Mouse (Mus musculus) stomach, embryonic 14.5 days (tissue): ENCODE measurements around the gene Tcte2. TPM values are rescaled to one million over a fixed set of nuclear protein-coding genes. Genes with fewer than 3 reads are reported as not detected.
"Not testable (repeated sequence)": the region's sequence is repeated elsewhere in the genome, so short reads cannot be mapped to it uniquely, and the experiment has no call there.

Experiments
- ATAC-seq: fragments of 200-750 bp; cut with Nextera tagmentation; 2 replicates; pipeline ENCODE4 v1.8.0; 2017; ENCODE audit warnings: low read depth, moderate TSS enrichment; ENCODE audit not compliant: insufficient number of reproducible peaks, insufficient read depth, low FRiP score
- H3K27ac ChIP-seq: fragments of 300-500 bp; sonication (generic); 2 replicates; pipeline ENCODE4 v1.5.1; 2014; ENCODE audit warnings: mild to moderate bottlenecking, low read length, moderate library complexity, mixed read lengths
- H3K27me3 ChIP-seq: fragments of 300-500 bp; sonication (generic); 2 replicates; pipeline ENCODE4 v1.6.1; 2014; ENCODE audit warnings: low read length, control low read depth, mixed read lengths; ENCODE audit not compliant: control insufficient read depth, insufficient read depth
- H3K36me3 ChIP-seq: fragments of 300-500 bp; sonication (generic); 2 replicates; pipeline ENCODE4 v1.6.1; 2014; ENCODE audit warnings: mild to moderate bottlenecking, control low read depth, low read length, moderate library complexity, mixed read lengths; ENCODE audit not compliant: control insufficient read depth, insufficient read depth
- H3K4me1 ChIP-seq: fragments of 300-500 bp; sonication (generic); 2 replicates; pipeline ENCODE4 v1.6.1; 2014; ENCODE audit warnings: low read length, control low read depth, mixed read lengths; ENCODE audit not compliant: control insufficient read depth, insufficient read depth
- H3K4me2 ChIP-seq: fragments of 300-500 bp; sonication (generic); replicated peaks from 2 replicates; pipeline ENCODE4 v1.6.1; 2014; ENCODE audit warnings: low read depth, low read length, control low read depth
- H3K4me3 ChIP-seq: fragments of 300-500 bp; sonication (generic); 2 replicates; pipeline ENCODE4 v1.5.1; 2014; ENCODE audit warnings: low read depth, low read length, control low read depth
- H3K9ac ChIP-seq: fragments of 300-500 bp; sonication (generic); replicated peaks from 2 replicates; pipeline ENCODE4 v1.6.1; 2014; ENCODE audit warnings: low read depth, mild to moderate bottlenecking, control low read depth, low read length, moderate library complexity, mixed read lengths
- H3K9me3 ChIP-seq: fragments of 300-500 bp; sonication (generic); 2 replicates; pipeline ENCODE4 v1.6.1; 2016; ENCODE audit warnings: low read depth, low read length, control low read depth; ENCODE audit not compliant: control insufficient read depth
- WGBS: fragments of 180-500 bp; shearing (Covaris S2); extraction: QIAGEN DNeasy Blood & Tissue Kit; methylation state at CpG from one replicate; pipeline ENCODE4 v1.1.7; 2014; 5-methylcytosine and 5-hydroxymethylcytosine counted together
- polyA plus RNA-seq: library from polyadenylated mRNA; unstranded; fragments of >200 nt; fragmentation: Nextera tagmentation; extraction: Ambion mirVana; gene quantifications from 2 replicates; pipeline ENCODE4 v1.2.1, GENCODE M21; 2014

The Tcte2 gene
- polyA plus RNA-seq, 1 experiment from 2014 or later: 6.9 TPM

DNA sequence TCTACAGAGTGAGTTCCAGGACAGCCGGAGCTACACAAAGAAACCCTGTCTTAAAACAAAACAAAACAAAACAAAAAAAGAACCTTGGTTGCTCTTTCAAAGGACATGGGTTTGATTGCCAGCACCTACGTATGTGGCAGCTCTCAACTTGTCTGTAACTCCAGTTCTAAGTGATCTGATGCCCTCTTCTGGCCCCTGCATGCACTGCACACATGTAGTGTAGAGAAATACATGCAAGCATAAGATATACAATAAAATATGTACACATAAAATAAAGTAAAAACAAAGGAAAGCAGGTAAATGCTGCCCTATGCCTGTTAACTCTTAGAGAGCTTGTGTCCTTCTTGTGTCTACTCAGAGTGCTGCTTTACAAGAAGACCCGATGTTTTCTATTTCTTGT lies 7.6 kb upstream of the Tcte2 start:
- no peak overlapping the region for H3K9ac ChIP-seq
- no peak overlapping the region for H3K4me2 ChIP-seq
- no peak overlapping the region for H3K4me3 ChIP-seq
- no peaks in the 10 kb centered on the region for H3K9me3 ChIP-seq
- no peaks in the 10 kb centered on the region for H3K27me3 ChIP-seq
- no peaks in the 10 kb centered on the region for H3K36me3 ChIP-seq
- no peaks in the 10 kb centered on the region for H3K4me1 ChIP-seq
- WGBS: 91% methylated on average over 3 of the region's 3 CpGs
- no peak overlapping the region for H3K27ac ChIP-seq
- no peak for ATAC-seq

GRCm38 (mm10) chr17:13768531-13768930 lies 6.9 kb upstream of the Tcte2 start:
- H3K27me3 ChIP-seq: no peaks in the 10 kb centered on the region
- no peak overlapping the region for H3K4me2 ChIP-seq
- no peak overlapping the region for H3K27ac ChIP-seq
- H3K9ac ChIP-seq: no peak overlapping the region
- no peak for ATAC-seq
- no peaks in the 10 kb centered on the region for H3K36me3 ChIP-seq
- H3K9me3 ChIP-seq: no peaks in the 10 kb centered on the region
- no peaks in the 10 kb centered on the region for H3K4me1 ChIP-seq
- no peak overlapping the region for H3K4me3 ChIP-seq
- WGBS: 73% methylated on average over 1 of the region's 1 CpGs

- H3K4me2 ChIP-seq, H3K4me3 ChIP-seq, H3K27me3 ChIP-seq, H3K36me3 ChIP-seq, ATAC-seq, H3K9ac ChIP-seq, H3K9me3 ChIP-seq, H3K27ac ChIP-seq, H3K4me1 ChIP-seq: not testable (repeated sequence)
- 86% methylated on average over 2 of the region's 2 CpGs for WGBS
These were observed 3.3 kb upstream of the Tcte2 start for GRCm38 (mm10) chr17:13764911-13765310.

- H3K36me3 ChIP-seq: no peaks in the 10 kb centered on the region
- no peak overlapping the region for H3K27ac ChIP-seq
- WGBS: 68% methylated on average over 1 of the region's 1 CpGs
- no peak overlapping the region for H3K9ac ChIP-seq
- H3K9me3 ChIP-seq: no peaks in the 10 kb centered on the region
- no peaks in the 10 kb centered on the region for H3K27me3 ChIP-seq
- ATAC-seq: no peak
- no peak overlapping the region for H3K4me2 ChIP-seq
- H3K4me3 ChIP-seq: no peak overlapping the region
- no peaks in the 10 kb centered on the region for H3K4me1 ChIP-seq
These were observed 2.2 kb upstream of the Tcte2 start for GRCm38 (mm10) chr17:13763819-13764218.

GRCm38 (mm10) chr17:13760675-13761178 lies 898 bp downstream of the Tcte2 start:
- no peaks in the 10 kb centered on the region for H3K27me3 ChIP-seq
- peak overlapping the region; percentile 94 for H3K4me3 ChIP-seq
- H3K9ac ChIP-seq: peak overlapping the region; percentile 90
- WGBS: under 1% methylated on average over 65 of the region's 72 CpGs
- peak; percentile 35; the same call in 1 of the 2 replicates for ATAC-seq
- no peaks in the 10 kb centered on the region for H3K9me3 ChIP-seq
- peak overlapping the region; percentile 81 for H3K27ac ChIP-seq
- H3K4me1 ChIP-seq: no peaks in the 10 kb centered on the region
- H3K4me2 ChIP-seq: peak overlapping the region; percentile 97
- H3K36me3 ChIP-seq: no peaks in the 10 kb centered on the region

DNA sequence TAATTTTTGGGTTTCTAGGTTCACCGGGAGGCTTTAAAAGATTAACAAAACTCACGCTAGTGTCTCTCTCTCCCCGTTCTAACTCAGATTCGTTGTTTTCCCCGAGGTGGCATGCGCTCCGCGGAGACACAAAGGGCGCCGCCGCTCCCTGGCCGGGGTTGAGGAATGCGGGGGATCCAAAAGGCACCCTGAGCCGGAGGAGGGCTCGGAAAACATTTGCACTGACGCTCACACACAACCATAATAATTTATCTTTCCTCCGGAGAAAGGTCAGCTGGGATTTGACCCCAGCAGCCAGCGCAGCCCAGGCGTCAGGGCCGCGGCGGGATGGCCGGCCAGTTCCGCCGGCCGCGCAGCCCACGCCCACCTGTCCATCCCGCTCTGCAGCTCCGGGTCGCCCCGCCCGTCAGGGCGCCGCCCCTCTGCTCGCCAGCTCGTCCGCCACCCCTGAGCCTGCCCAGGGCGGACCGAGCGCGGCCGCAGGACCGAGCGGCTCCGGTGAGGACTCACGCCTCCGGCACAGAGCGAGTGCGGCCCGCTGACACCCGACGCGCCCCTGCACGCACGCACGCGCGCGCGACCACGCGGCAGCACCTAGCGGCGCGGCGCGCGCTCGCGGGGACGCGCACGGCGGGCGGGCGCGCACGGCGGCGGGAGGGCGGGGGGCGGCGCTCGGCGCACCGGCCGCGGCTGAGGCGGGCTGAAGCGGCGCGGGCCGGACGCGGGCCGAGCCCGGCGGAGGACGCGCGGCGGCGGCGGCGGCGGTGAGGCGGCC lies 1.6 kb downstream of the Tcte2 start, which contains the start of gene Afdn:
Gene Afdn, plus strand, starts transcription at position 687 of the 775 bp plus-strand sequence.
- Histone ChIP-seq H3K27ac (peak within 1 kb of the TSS; percentile 90), H3K27me3 (no peaks in the 10 kb centered on the region), H3K4me2 (peak within 1 kb of the TSS; percentile 97), H3K4me1 (no peaks in the 10 kb centered on the region), H3K4me3 (peak within 1 kb of the TSS; percentile 94), H3K9me3 (no peaks in the 10 kb centered on the region), H3K36me3 (no peaks in the 10 kb centered on the region), H3K9ac (peak within 1 kb of the TSS; percentile 90)
- peak; percentile 94 for ATAC-seq
- under 1% methylated on average over 96 of the region's 108 CpGs for WGBS

DNA sequence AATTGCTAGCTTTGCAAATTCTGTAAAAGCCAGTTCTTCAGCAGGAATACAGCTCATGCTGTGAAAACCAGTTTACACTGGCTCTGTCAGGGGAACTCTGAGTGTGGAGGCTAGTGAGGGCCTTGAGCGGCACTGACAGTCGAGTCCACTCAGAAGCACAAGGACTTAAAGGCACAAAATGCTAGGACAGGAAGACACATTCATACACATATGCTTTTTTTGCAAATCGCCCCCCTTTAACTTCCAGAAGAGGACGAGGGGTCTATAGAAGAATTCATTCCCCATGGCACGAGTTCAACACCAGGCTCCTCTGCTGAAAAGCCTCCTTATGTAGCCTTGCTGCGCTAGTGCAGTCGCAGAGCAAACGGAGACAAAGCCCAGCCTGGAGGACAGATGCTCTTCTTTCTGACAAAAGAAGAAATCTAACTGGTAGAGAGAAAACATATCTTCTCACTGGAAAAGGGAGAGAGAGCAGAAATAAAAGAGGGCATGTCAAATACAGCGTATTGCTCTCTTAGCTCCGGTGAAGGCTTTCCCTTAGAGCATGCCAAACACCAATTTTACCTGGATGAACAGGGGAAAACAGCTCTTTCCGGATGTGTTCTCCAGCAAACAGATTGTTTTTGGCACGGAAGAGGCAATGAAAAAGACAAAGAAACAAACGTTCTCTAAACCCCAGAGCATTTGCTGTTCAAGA lies 2.3 kb downstream of the Tcte2 start:
- Histone ChIP-seq H3K9me3 (no peaks in the 10 kb centered on the region), H3K27me3 (no peaks in the 10 kb centered on the region), H3K4me2 (peak overlapping the region; percentile 97), H3K36me3 (no peaks in the 10 kb centered on the region), H3K4me1 (no peaks in the 10 kb centered on the region), H3K9ac (peak overlapping the region; percentile 90), H3K4me3 (peak overlapping the region; percentile 94), H3K27ac (peak overlapping the region; percentile 90)
- ATAC-seq: no peak
- whole genome bisulfite sequencing: 11% methylated on average over 13 of the region's 13 CpGs

- Histone ChIP-seq H3K4me3 (peak overlapping the region; percentile 94; the same call in 1 of the 2 replicates), H3K9ac (no peak overlapping the region), H3K36me3 (no peaks in the 10 kb centered on the region), H3K9me3 (no peaks in the 10 kb centered on the region), H3K27ac (no peak overlapping the region), H3K4me1 (no peaks in the 10 kb centered on the region), H3K4me2 (peak overlapping the region; percentile 97), H3K27me3 (no peaks in the 10 kb centered on the region)
- WGBS: 62% methylated on average over 7 of the region's 7 CpGs
- no peak for ATAC-seq
These were observed 3.0 kb downstream of the Tcte2 start for GRCm38 (mm10) chr17:13758586-13758985.
